Comparison of ENCODE assay signal across 8 mouse cellular contexts in genomic region chr16:90924606-90925370, GRCm38 (mm10). TPM values are rescaled to one million over a fixed set of nuclear protein-coding genes. Genes with fewer than 3 reads are reported as not detected.
A peak's percentile ranks its signal among the peaks of the same experiment; 100 is the strongest.
DNase-seq lines count a peak whose midpoint lies in the region; ATAC-seq and TF ChIP-seq lines count a peak whose summit lies in the region.
"Had no signal": no experiment of that assay in that cellular context is flagged by ENCODE, and none has a peak within 500 bp of the region (broad histone marks: within the 10 kb centered on the region; RNA-seq: fewer than 3 reads in every experiment).

No protein-coding gene starts in this region.

- peaks cover 25% of the 10 kb centered on the region for H3K4me1 ChIP-seq in E14TG2a.4 (replicated peaks; ENCODE audit: low read depth, low read length)
- peaks cover 18% of the 10 kb centered on the region for H3K4me1 ChIP-seq in heart, embryonic 13.5 days
- H3K4me1 ChIP-seq in liver, adult 2 months (ENCODE audit: control insufficient read depth, insufficient read depth, low read length), result no peaks in the 10 kb centered on the region

- no peaks in the 10 kb centered on the region for H3K79me2 ChIP-seq in liver, adult 2 months (ENCODE audit: control insufficient read depth, insufficient read depth, low read length)

- DNase-seq in ES-CJ7 (ENCODE audit: low read depth, low spot score), result peak; percentile 66
- peak; percentile 16 for DNase-seq in liver, adult 2 months (ENCODE audit: extremely low read depth, low read depth, low spot score)
- DNase-seq in left cerebral cortex, postnatal 25 days (ENCODE audit: low spot score in 2 of 2), result no peak
- DNase-seq in frontal cortex, postnatal 10 days (ENCODE audit: low spot score in 2 of 2), result no peak
- DNase-seq: thymus, adult 18-20 months had no signal

- H3K4me3 ChIP-seq in E14TG2a.4 (replicated peaks; ENCODE audit: low read length), result peak overlapping the region; percentile 52
- no peak overlapping the region for H3K4me3 ChIP-seq in heart, embryonic 13.5 days
- H3K4me3 ChIP-seq in liver, adult 2 months (ENCODE audit: insufficient read depth, low read depth, low read length), result no peak overlapping the region

- 0 out of 2 replicates have a peak overlapping the region, but pooled peaks have one; percentile 3 for H3K4me2 ChIP-seq in heart, embryonic 13.5 days

- H3K27ac ChIP-seq in heart, embryonic 13.5 days (replicated peaks), result peak overlapping the region; percentile 46
- H3K27ac ChIP-seq in liver, adult 2 months (replicated peaks; ENCODE audit: insufficient read depth, low read depth, low read length), result no peak overlapping the region

- intact Hi-C loops in left cerebral cortex, postnatal 25 days (cut with DNase I), result loop anchor here (2.0 kb wide), 2 partner anchors 92 to 602 kb away; no protein-coding TSS in a partner anchor

- no peak for ATAC-seq in heart, embryonic 13.5 days (ENCODE audit: extremely low read depth, insufficient number of reproducible peaks, low FRiP score, low TSS enrichment)
- ATAC-seq in cerebellum, adult (ENCODE audit: insufficient number of reproducible peaks, low FRiP score, low TSS enrichment), result no peak

- H3K9ac ChIP-seq in heart, embryonic 13.5 days, result no peak overlapping the region
- no peak overlapping the region for H3K9ac ChIP-seq in liver, adult 2 months (ENCODE audit: low read depth, low read length)

- no peak for TF ChIP-seq POLR2A in liver, adult 2 months (IDR thresholded peaks at IDR 0.05; ENCODE audit: extremely low read depth, insufficient read depth, low read length)

- no peak for TF ChIP-seq CTCF in E14TG2a.4 (conservative IDR thresholded peaks at IDR 0.05; ENCODE audit: low read length)
- TF ChIP-seq CTCF in liver, adult 2 months (IDR thresholded peaks at IDR 0.05; ENCODE audit: low read depth, low read length), result no peak

- peaks cover 40% of the 10 kb centered on the region for H3K36me3 ChIP-seq in E14TG2a.4 (ENCODE audit: insufficient read depth, low read length)
- H3K36me3 ChIP-seq in heart, embryonic 13.5 days, result peaks cover 36% of the 10 kb centered on the region
- H3K36me3 ChIP-seq in liver, adult 2 months (ENCODE audit: control insufficient read depth, insufficient read depth, low read length), result peaks cover 3% of the 10 kb centered on the region; the same call in 1 of the 2 replicates

- H3K27me3 ChIP-seq in E14TG2a.4 (ENCODE audit: insufficient read depth, low read length), result no peaks in the 10 kb centered on the region
- H3K27me3 ChIP-seq in heart, embryonic 13.5 days (replicated peaks), result no peaks in the 10 kb centered on the region
- H3K27me3 ChIP-seq in liver, adult 2 months (ENCODE audit: control insufficient read depth, insufficient read depth, low read length), result no peaks in the 10 kb centered on the region

- H3K9me3 ChIP-seq in E14TG2a.4 (ENCODE audit: low read length), result no peaks in the 10 kb centered on the region
- no peaks in the 10 kb centered on the region for H3K9me3 ChIP-seq in heart, embryonic 13.5 days

- 75% methylated on average over 13 of the region's 13 CpGs for WGBS in heart, embryonic 13.5 days
- WGBS in liver, adult 2 months, result 80% methylated on average over 13 of the region's 13 CpGs

RNA-seq across cellular contexts. Expression of gene Cfap298, which starts 10.1 kb away (rescaled TPM):
- 34.6 and 36.9 TPM in 2 replicates for polyA plus RNA-seq in heart, embryonic 13.5 days (2015; fragmentation: Nextera tagmentation; extraction: Ambion mirVana)
- 10.8 and 14.0 TPM in 2 replicates for total RNA-seq in liver, adult 2 months (2014; rRNA removed)
- polyA plus RNA-seq in liver, adult 2 months (2012; rRNA removed), result 15.5 and 22.5 TPM in 2 replicates
- 10 to 100 TPM; 40.0 to 42.4 TPM for total RNA-seq in left cerebral cortex, postnatal 25 days (2021)

Comparison
In these comparisons a context has a peak if more than half of its experiments do, and no peak if none do; other contexts are left out.
1. DNase-seq: peak in ES-CJ7 (single experiment) and liver, adult 2 months (single experiment); none in left cerebral cortex, postnatal 25 days (0 of 2) and frontal cortex, postnatal 10 days (0 of 2).